Mouse (Mus musculus) CH12.LX (cell line): Measurements from ENCODE around the gene Gm17349.

Source experiments
- MYC ChIP-seq: IDR thresholded peaks from 2 replicates; pipeline ENCODE4 v1.6.1; 2011; ENCODE audit warnings: low read depth, mild to moderate bottlenecking, improper control_type of control experiment, low read length
- POLR2A ChIP-seq: IDR thresholded peaks from 2 replicates; pipeline ENCODE4 v1.6.1; 2011; ENCODE audit warnings: low read depth, mild to moderate bottlenecking, improper control_type of control experiment, low read length
- UBTF ChIP-seq: IDR thresholded peaks from 2 replicates; pipeline ENCODE4 v1.6.1; 2012; ENCODE audit warnings: low read depth, mild to moderate bottlenecking, inconsistent platforms, low read length, improper control_type of control experiment, moderate library complexity

DNA sequence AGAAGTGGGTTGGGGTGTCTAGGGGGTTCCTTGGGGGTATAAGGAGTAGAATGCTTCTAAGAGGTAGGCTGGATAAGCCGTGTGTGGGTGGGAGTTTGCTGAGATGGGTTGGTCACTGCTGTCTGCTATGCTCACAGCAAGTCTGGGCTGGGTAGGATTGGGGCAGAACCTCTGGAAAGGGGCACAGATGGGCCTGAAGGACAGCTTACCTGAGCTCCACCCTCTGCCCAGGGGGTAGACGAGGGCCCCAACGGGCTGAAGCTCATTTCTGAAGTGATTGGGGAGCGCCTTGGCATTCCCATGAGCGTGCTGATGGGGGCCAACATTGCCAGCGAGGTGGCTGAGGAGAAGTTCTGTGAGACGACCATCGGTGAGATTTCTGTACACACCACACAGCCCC, 14.6 kb upstream of the Gm17349 start:
- TF ChIP-seq UBTF = no peak
- no peak for TF ChIP-seq MYC
- TF ChIP-seq POLR2A = no peak
